Mouse (Mus musculus): ENCODE data around the gene Galnt18. TPM values are rescaled to one million over a fixed set of nuclear protein-coding genes. Genes with fewer than 3 reads are reported as not detected.

Galnt18 gene
- polyA plus RNA-seq, 2 experiments: 1.0 to 1.1 TPM

DNA sequence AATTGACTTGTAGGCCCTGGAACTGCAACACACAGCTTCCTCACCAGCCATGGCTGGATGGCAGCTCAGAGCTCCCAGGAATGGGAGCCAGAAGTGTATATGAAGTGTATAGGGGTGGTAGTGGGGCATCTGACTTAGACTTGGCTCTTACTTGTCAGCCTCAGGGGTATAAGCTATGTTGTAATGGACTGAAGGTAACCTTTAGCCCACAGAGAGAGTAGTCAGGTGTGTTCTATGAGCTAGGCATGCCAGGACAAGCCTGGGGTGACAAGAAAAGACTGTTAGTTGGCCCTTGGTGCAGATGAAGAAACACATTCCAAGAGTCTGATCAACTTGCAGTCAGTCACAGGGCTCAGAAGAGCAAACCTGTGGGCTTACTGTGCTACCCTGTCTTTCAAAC, 78.0 kb downstream of the Galnt18 start:
- Histone ChIP-seq H3K4me3 (ENCODE audit: insufficient read depth in 1 of 2, low read depth in 2 of 2, low read length in 2 of 2) (no peak overlapping the region), H3K4me2 (ENCODE audit: low read depth) (no peak overlapping the region), H3K9ac (replicated peaks) (no peak overlapping the region), H3K27ac (no peak overlapping the region), H3K36me3 (replicated peaks; ENCODE audit: control insufficient read depth, insufficient read depth, low read depth) (no peaks in the 10 kb centered on the region), H3K27me3 (ENCODE audit: control insufficient read depth, insufficient read depth, low read length) (no peaks in the 10 kb centered on the region), H3K4me1 (replicated peaks; ENCODE audit: control insufficient read depth in 2 of 2, insufficient read depth in 2 of 2, low read length in 1 of 2) (no peaks in the 10 kb centered on the region), H3K9me3 (ENCODE audit: control insufficient read depth, low read length) (no peaks in the 10 kb centered on the region)
- TF ChIP-seq EP300 (IDR thresholded peaks at IDR 0.05; ENCODE audit: low read depth): no peak
- TF ChIP-seq CTCF (IDR thresholded peaks at IDR 0.05; ENCODE audit: low read depth): no peak
- no peak for DNase-seq (ENCODE audit: low read depth in 3 of 3, low spot score in 3 of 3)
- no peak for ATAC-seq (ENCODE audit: insufficient read depth)

- no peak overlapping the region for H3K9ac ChIP-seq (replicated peaks)
- H3K27me3 ChIP-seq (ENCODE audit: control insufficient read depth, insufficient read depth, low read length): no peaks in the 10 kb centered on the region
- 53% methylated on average over 3 of the region's 3 CpGs for WGBS (ENCODE audit: insufficient replicate concordance)
- TF ChIP-seq EP300 (IDR thresholded peaks at IDR 0.05; ENCODE audit: low read depth) (no peak), CTCF (IDR thresholded peaks at IDR 0.05; ENCODE audit: low read depth) (no peak)
- DNase-seq (ENCODE audit: low read depth in 3 of 3, low spot score in 3 of 3) (no peak), ATAC-seq (ENCODE audit: insufficient read depth) (no peak)
- H3K36me3 ChIP-seq (replicated peaks; ENCODE audit: control insufficient read depth, insufficient read depth, low read depth): no peaks in the 10 kb centered on the region
- no peak overlapping the region for H3K4me3 ChIP-seq (ENCODE audit: insufficient read depth in 1 of 2, low read depth in 2 of 2, low read length in 2 of 2)
- H3K4me1 ChIP-seq (replicated peaks; ENCODE audit: control insufficient read depth in 2 of 2, insufficient read depth in 2 of 2, low read length in 1 of 2): no peaks in the 10 kb centered on the region
- no peaks in the 10 kb centered on the region for H3K9me3 ChIP-seq (ENCODE audit: control insufficient read depth, low read length)
- no peak overlapping the region for H3K27ac ChIP-seq
- no peak overlapping the region for H3K4me2 ChIP-seq (ENCODE audit: low read depth)
Observed at GRCm38 (mm10) chr7:111699446-111699845, 80.3 kb downstream of the Galnt18 start.

DNA sequence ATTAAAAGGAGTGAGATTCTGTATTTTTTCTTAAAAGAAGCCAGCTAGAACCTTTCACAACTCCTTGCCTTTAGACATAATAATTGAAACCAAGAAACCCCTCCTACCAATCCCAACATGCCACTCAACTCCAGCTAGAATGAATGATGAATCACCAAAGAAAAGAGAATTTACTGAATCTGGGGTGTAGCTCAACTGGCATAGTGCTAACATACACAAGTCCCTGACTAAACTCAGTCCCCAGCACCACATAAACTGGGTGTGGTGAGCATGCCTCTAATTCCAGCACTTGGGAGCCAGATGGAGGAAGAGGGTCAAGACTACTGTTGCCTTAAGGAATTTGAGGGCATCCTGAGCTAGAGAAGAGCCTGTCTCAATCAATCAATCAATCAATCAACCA, 83.6 kb downstream of the Galnt18 start:
- no peaks in the 10 kb centered on the region for H3K36me3 ChIP-seq (replicated peaks; ENCODE audit: control insufficient read depth, insufficient read depth, low read depth)
- no peaks in the 10 kb centered on the region for H3K9me3 ChIP-seq (ENCODE audit: control insufficient read depth, low read length)
- H3K27me3 ChIP-seq (ENCODE audit: control insufficient read depth, insufficient read depth, low read length): no peaks in the 10 kb centered on the region
- no peak for TF ChIP-seq EP300 (IDR thresholded peaks at IDR 0.05; ENCODE audit: low read depth)
- no peak for TF ChIP-seq CTCF (IDR thresholded peaks at IDR 0.05; ENCODE audit: low read depth)
- ATAC-seq (ENCODE audit: insufficient read depth) (no peak), DNase-seq (ENCODE audit: low read depth in 3 of 3, low spot score in 3 of 3) (no peak)
- no peak overlapping the region for H3K4me3 ChIP-seq (ENCODE audit: insufficient read depth in 1 of 2, low read depth in 2 of 2, low read length in 2 of 2)
- no peak overlapping the region for H3K9ac ChIP-seq (replicated peaks)
- H3K27ac ChIP-seq: no peak overlapping the region
- H3K4me2 ChIP-seq (ENCODE audit: low read depth): no peak overlapping the region
- no peaks in the 10 kb centered on the region for H3K4me1 ChIP-seq (replicated peaks; ENCODE audit: control insufficient read depth in 2 of 2, insufficient read depth in 2 of 2, low read length in 1 of 2)

GRCm38 (mm10) chr7:111694312-111694711, 85.5 kb downstream of the Galnt18 start:
- Histone ChIP-seq H3K4me3 (ENCODE audit: insufficient read depth in 1 of 2, low read depth in 2 of 2, low read length in 2 of 2) (no peak overlapping the region), H3K9me3 (ENCODE audit: control insufficient read depth, low read length) (no peaks in the 10 kb centered on the region), H3K27me3 (ENCODE audit: control insufficient read depth, insufficient read depth, low read length) (no peaks in the 10 kb centered on the region), H3K9ac (replicated peaks) (no peak overlapping the region), H3K36me3 (replicated peaks; ENCODE audit: control insufficient read depth, insufficient read depth, low read depth) (no peaks in the 10 kb centered on the region), H3K4me2 (ENCODE audit: low read depth) (no peak overlapping the region), H3K27ac (no peak overlapping the region), H3K4me1 (replicated peaks; ENCODE audit: control insufficient read depth in 2 of 2, insufficient read depth in 2 of 2, low read length in 1 of 2) (no peaks in the 10 kb centered on the region)
- DNase-seq (ENCODE audit: low read depth in 3 of 3, low spot score in 3 of 3) (no peak), ATAC-seq (ENCODE audit: insufficient read depth) (no peak)
- TF ChIP-seq CTCF (IDR thresholded peaks at IDR 0.05; ENCODE audit: low read depth): no peak
- no peak for TF ChIP-seq EP300 (IDR thresholded peaks at IDR 0.05; ENCODE audit: low read depth)
- WGBS (ENCODE audit: insufficient replicate concordance): 69% methylated on average over 6 of the region's 6 CpGs

DNA sequence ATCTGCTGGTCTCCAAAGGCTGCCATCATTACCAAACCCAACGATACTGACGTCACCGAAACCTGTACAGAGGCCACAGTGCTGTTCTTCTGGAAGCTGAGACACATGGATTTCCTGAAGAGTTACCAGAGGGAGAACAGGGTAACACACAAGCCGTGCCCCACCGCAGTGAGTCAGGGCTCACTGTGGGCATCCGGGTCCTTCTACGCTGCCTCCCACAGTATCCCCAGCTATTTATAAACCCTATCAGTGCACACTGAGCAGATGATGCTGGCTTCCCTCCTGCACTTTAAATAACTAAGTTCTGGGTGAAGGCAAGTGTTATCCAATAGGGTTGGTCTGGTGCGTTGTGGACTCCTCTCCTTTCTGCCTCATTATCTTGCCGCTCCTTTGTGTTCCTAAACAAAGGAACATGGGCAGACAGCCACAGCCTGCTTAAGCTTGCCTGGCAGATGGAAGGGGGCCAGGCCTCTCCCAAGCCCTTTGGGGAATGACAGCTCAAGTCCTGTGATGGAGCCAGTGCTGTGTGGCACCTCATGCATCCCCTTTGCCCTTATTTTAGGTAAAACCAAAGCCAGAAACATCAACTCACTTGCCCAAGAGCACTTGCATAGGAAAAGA, 87.0 kb downstream of the Galnt18 start:
- H3K4me1 ChIP-seq (replicated peaks; ENCODE audit: control insufficient read depth in 2 of 2, insufficient read depth in 2 of 2, low read length in 1 of 2): no peaks in the 10 kb centered on the region
- 65% methylated on average over 9 of the region's 9 CpGs for WGBS (ENCODE audit: insufficient replicate concordance)
- no peaks in the 10 kb centered on the region for H3K27me3 ChIP-seq (ENCODE audit: control insufficient read depth, insufficient read depth, low read length)
- no peak overlapping the region for H3K9ac ChIP-seq (replicated peaks)
- H3K4me2 ChIP-seq (ENCODE audit: low read depth): no peak overlapping the region
- TF ChIP-seq CTCF (IDR thresholded peaks at IDR 0.05; ENCODE audit: low read depth) (no peak), EP300 (IDR thresholded peaks at IDR 0.05; ENCODE audit: low read depth) (no peak)
- DNase-seq (ENCODE audit: low read depth in 3 of 3, low spot score in 3 of 3): no peak
- no peaks in the 10 kb centered on the region for H3K9me3 ChIP-seq (ENCODE audit: control insufficient read depth, low read length)
- no peak for ATAC-seq (ENCODE audit: insufficient read depth)
- H3K27ac ChIP-seq: no peak overlapping the region
- H3K36me3 ChIP-seq (replicated peaks; ENCODE audit: control insufficient read depth, insufficient read depth, low read depth): no peaks in the 10 kb centered on the region
- H3K4me3 ChIP-seq (ENCODE audit: insufficient read depth in 1 of 2, low read depth in 2 of 2, low read length in 2 of 2): no peak overlapping the region

Measured in liver, embryonic 14.5 days (tissue).